Mouse (Mus musculus) liver, adult 2 months (tissue): ENCODE measurements at regions not wholly inside any gene's neighbourhood (a gene's known extent, or its start where the extent isn't known, plus 50 kb on each side); places are given as distances from the start of the nearest gene placed in this dataset.
"Not testable (repeated sequence)": the region's sequence is repeated elsewhere in the genome, so short reads cannot be mapped to it uniquely, and the experiment has no call there.

Experiments used
- CTCF ChIP-seq: fragments of 200-500 bp; IDR thresholded peaks from 2 replicates; pipeline ENCODE4 v1.5.1; 2011; ENCODE audit warnings: low read depth, low read length, control low read depth
- POLR2A ChIP-seq: fragments of 200-500 bp; IDR thresholded peaks from 2 replicates; pipeline ENCODE4 v1.6.1; 2011; ENCODE audit warnings: low read length, control low read depth; ENCODE audit not compliant: insufficient read depth; ENCODE audit errors: extremely low read depth

DNA sequence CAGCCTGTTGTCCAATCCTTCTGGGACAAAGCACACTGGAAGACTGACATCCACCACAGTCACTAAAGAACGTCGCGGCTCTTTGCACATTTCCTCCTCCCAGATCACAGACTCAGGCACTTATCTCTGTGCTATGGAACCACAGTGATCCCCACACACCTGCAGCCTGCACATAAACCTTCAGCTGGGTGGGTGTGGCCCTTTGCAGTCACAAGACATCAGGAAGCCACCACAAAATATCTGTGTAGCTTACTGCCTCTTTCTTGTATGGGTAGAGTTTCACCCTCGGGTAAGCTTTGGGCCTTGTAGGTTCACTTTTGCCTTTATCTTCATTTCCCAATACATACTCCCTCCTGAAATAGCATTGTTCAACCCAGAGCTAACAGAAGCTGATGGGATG is 496.1 kb downstream of the Dad1 start:
- not testable (repeated sequence) for TF ChIP-seq POLR2A, CTCF
